Comparison of ENCODE assay signal across 13 mouse cellular contexts in the genomic region with DNA sequence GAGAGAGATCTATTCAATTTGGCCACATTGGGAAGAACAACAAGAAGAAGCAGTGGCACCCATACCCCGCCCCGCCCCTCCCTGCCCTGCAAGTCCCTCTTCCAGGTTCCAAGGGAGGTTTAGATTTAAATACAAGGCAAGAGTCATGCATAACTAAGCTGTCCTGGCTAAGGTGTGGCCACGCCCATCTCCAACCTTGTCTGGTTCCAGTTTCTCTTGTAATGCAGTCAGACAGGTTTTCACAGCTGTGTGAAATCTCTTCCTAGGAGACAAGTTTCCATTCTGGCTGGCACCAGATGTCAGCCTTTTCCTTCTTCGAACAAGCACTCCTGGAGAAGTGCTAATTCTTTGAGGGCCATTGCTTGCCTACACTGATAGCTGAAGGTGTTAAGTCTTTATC. TPM values are rescaled to one million over a fixed set of nuclear protein-coding genes. Genes with fewer than 3 reads are reported as not detected.
DNase-seq lines count a peak whose midpoint lies in the region; ATAC-seq and TF ChIP-seq lines count a peak whose summit lies in the region.
"Had no signal": no experiment of that assay in that cellular context is flagged by ENCODE, and none has a peak within 500 bp of the region (broad histone marks: within the 10 kb centered on the region; RNA-seq: fewer than 3 reads in every experiment).

No protein-coding gene starts in this region.

- H3K9me3 ChIP-seq in stomach, postnatal 0 days (ENCODE audit: control insufficient read depth, low read length) = no peaks in the 10 kb centered on the region
- H3K9me3 ChIP-seq: forebrain, embryonic 10.5 days; hindbrain, embryonic 10.5 days; lung, embryonic 15.5 days had no signal

- ATAC-seq in stomach, postnatal 0 days (ENCODE audit: low FRiP score, low TSS enrichment) = peak; percentile 85

- no peak overlapping the region for H3K4me2 ChIP-seq in stomach, postnatal 0 days (replicated peaks; ENCODE audit: low read depth)
- H3K4me2 ChIP-seq: lung, embryonic 15.5 days had no signal

- TF ChIP-seq EP300 in stomach, postnatal 0 days (optimal IDR thresholded peaks at IDR 0.05) = peak; percentile 78

- no peaks in the 10 kb centered on the region for H3K4me1 ChIP-seq in stomach, postnatal 0 days (replicated peaks; ENCODE audit: control insufficient read depth, insufficient read depth)

- 36% methylated on average over 4 of the region's 4 CpGs for WGBS in large intestine, adult 2 months
- WGBS in stomach, postnatal 0 days = 46% methylated on average over 4 of the region's 4 CpGs

- no peaks in the 10 kb centered on the region for H3K36me3 ChIP-seq in stomach, postnatal 0 days (ENCODE audit: control insufficient read depth, insufficient read depth, low read length)
- H3K36me3 ChIP-seq: forebrain, embryonic 10.5 days; hindbrain, embryonic 10.5 days; lung, embryonic 15.5 days had no signal

- H3K4me3 ChIP-seq in stomach, postnatal 0 days (ENCODE audit: low read depth, low read length) = no peak overlapping the region
- H3K4me3 ChIP-seq: forebrain, embryonic 10.5 days; heart, embryonic 10.5 days; hindbrain, embryonic 10.5 days; lung, embryonic 15.5 days had no signal

- intact Hi-C loops in left cerebral cortex, postnatal 10 days (cut with DNase I) = no loop called here

- no peak overlapping the region for H3K9ac ChIP-seq in stomach, postnatal 0 days (ENCODE audit: low read length)
- H3K9ac ChIP-seq: lung, embryonic 15.5 days had no signal

- H3K27me3 ChIP-seq in stomach, postnatal 0 days (ENCODE audit: control insufficient read depth, insufficient read depth, low read length) = no peaks in the 10 kb centered on the region
- H3K27me3 ChIP-seq: lung, embryonic 15.5 days had no signal

- TF ChIP-seq CTCF in stomach, postnatal 0 days (IDR thresholded peaks at IDR 0.05; ENCODE audit: low read depth) = peak; percentile 31; the same call in 1 of the 2 replicates

- no peak overlapping the region for H3K27ac ChIP-seq in stomach, postnatal 0 days (replicated peaks)
- H3K27ac ChIP-seq: forebrain, embryonic 10.5 days; heart, embryonic 10.5 days; hindbrain, embryonic 10.5 days; lung, embryonic 15.5 days had no signal

- DNase-seq in cerebellum, adult 11 months = peak; percentile 7
- DNase-seq in cerebellum, adult 18-20 months = no peak
- peak; percentile 24 for DNase-seq in urinary bladder, postnatal 25 days (ENCODE audit: low spot score)
- DNase-seq in urinary bladder, postnatal 4 days (ENCODE audit: low spot score in 2 of 2) = no peak
- DNase-seq in large intestine, adult 2 months (ENCODE audit: low read depth, low spot score) = peak; percentile 76
- peak; percentile 73 for DNase-seq in stomach, postnatal 0 days (ENCODE audit: low spot score)
- no peak for DNase-seq in right cerebral cortex, adult 18-20 months
- no peak for DNase-seq in left cerebral cortex, postnatal 10 days (ENCODE audit: extremely low spot score in 1 of 2, low spot score in 2 of 2)
- DNase-seq: right cerebral cortex, postnatal 14 days had no signal

RNA-seq across cellular contexts. Expression of gene Gfod1, which starts 11.1 kb away (rescaled TPM):
- 1.2 and 2.5 TPM in 2 replicates for polyA plus RNA-seq in large intestine, adult 2 months (2012; rRNA removed)
- 0.57 and 1.1 TPM in 2 replicates for polyA plus RNA-seq in stomach, postnatal 0 days (2015; fragmentation: Nextera tagmentation; extraction: Ambion mirVana)
- total RNA-seq in left cerebral cortex, postnatal 10 days (2021) = 10 to 100 TPM; 41.6 to 43.3 TPM

Comparison
In these comparisons a context has a peak if more than half of its experiments do, and no peak if none do; other contexts are left out.
1. DNase-seq: peak in cerebellum, adult 11 months (single experiment), urinary bladder, postnatal 25 days (single experiment), large intestine, adult 2 months (single experiment) and stomach, postnatal 0 days (single experiment); none in cerebellum, adult 18-20 months (0 of 2), urinary bladder, postnatal 4 days (0 of 2), right cerebral cortex, adult 18-20 months (single experiment) and left cerebral cortex, postnatal 10 days (0 of 2).